Mouse (Mus musculus) liver, adult 2 months (tissue): ENCODE results near the gene Mei1. TPM values are rescaled to one million over a fixed set of nuclear protein-coding genes. Genes with fewer than 3 reads are reported as not detected.

Source experiments
- DNase-seq: peaks from one replicate; pipeline ENCODE4 v3.0.0-alpha.2; 2011; ENCODE audit warnings: low read depth, low spot score; ENCODE audit errors: extremely low read depth
- H3K27ac ChIP-seq: fragments of 200-500 bp; replicated peaks from 2 replicates; pipeline ENCODE4 v1.5.1; 2012; ENCODE audit warnings: low read depth, mild to moderate bottlenecking, control low read depth, inconsistent platforms, low read length; ENCODE audit not compliant: insufficient read depth
- H3K27me3 ChIP-seq: fragments of 200-500 bp; 2 replicates; pipeline ENCODE4 v1.6.1; 2012; ENCODE audit warnings: mild to moderate bottlenecking, moderate library complexity, low read length, inconsistent platforms; ENCODE audit not compliant: control insufficient read depth, insufficient read depth
- H3K36me3 ChIP-seq: fragments of 200-500 bp; 2 replicates; pipeline ENCODE4 v1.6.1; 2012; ENCODE audit warnings: low read length, inconsistent platforms; ENCODE audit not compliant: control insufficient read depth, insufficient read depth
- H3K4me1 ChIP-seq: fragments of 200-500 bp; 2 replicates; pipeline ENCODE4 v1.6.1; 2011; ENCODE audit warnings: low read length; ENCODE audit not compliant: control insufficient read depth, insufficient read depth
- H3K4me3 ChIP-seq: fragments of 200-500 bp; 2 replicates; pipeline ENCODE4 v1.5.1; 2011; ENCODE audit warnings: low read depth, mild to moderate bottlenecking, control low read depth, low read length, moderate library complexity; ENCODE audit not compliant: insufficient read depth
- H3K79me2 ChIP-seq: fragments of 200-500 bp; 2 replicates; pipeline ENCODE4 v1.6.1; 2012; ENCODE audit warnings: inconsistent platforms, mild to moderate bottlenecking, low read length, moderate library complexity; ENCODE audit not compliant: control insufficient read depth, insufficient read depth
- H3K9ac ChIP-seq: fragments of 200-500 bp; 2 replicates; pipeline ENCODE4 v1.6.1; 2012; ENCODE audit warnings: low read depth, mild to moderate bottlenecking, control low read depth, inconsistent platforms, low read length
- CTCF ChIP-seq: fragments of 200-500 bp; IDR thresholded peaks from 2 replicates; pipeline ENCODE4 v1.5.1; 2011; ENCODE audit warnings: low read depth, low read length, control low read depth
- POLR2A ChIP-seq: fragments of 200-500 bp; IDR thresholded peaks from 2 replicates; pipeline ENCODE4 v1.6.1; 2011; ENCODE audit warnings: low read length, control low read depth; ENCODE audit not compliant: insufficient read depth; ENCODE audit errors: extremely low read depth
- WGBS: fragments of 180-500 bp; shearing (Covaris S2); methylation state at CpG from one replicate; pipeline ENCODE4 v1.1.7; 2018; 5-methylcytosine and 5-hydroxymethylcytosine counted together
- polyA plus RNA-seq: library from polyadenylated mRNA; depleted of rRNA; stranded (reverse); fragments of >200 nt; gene quantifications from 2 replicates; pipeline ENCODE4 v1.2.3, GENCODE M21; 2012
- total RNA-seq: library from RNA; depleted of rRNA; stranded (reverse); fragments of >200 nt; gene quantifications from 2 replicates; pipeline ENCODE4 v1.2.3, GENCODE M21; 2014

Gene Mei1
- total and polyA plus RNA-seq, 2 experiments: not detected

GRCm38 (mm10) chr15:82144157-82144556 is 74.4 kb downstream of the Mei1 start:
- H3K4me3 ChIP-seq: no peak overlapping the region
- DNase-seq: peak; percentile 77
- H3K27ac ChIP-seq: peak overlapping the region; percentile 50
- no peaks in the 10 kb centered on the region for H3K36me3 ChIP-seq
- no peaks in the 10 kb centered on the region for H3K27me3 ChIP-seq
- peaks cover under 1% of the 10 kb centered on the region; the same call in 1 of the 2 replicates for H3K79me2 ChIP-seq
- 35% methylated on average over 5 of the region's 5 CpGs for WGBS
- H3K9ac ChIP-seq: no peak overlapping the region
- peaks cover 16% of the 10 kb centered on the region for H3K4me1 ChIP-seq
- TF ChIP-seq POLR2A (no peak), CTCF (no peak)

- TF ChIP-seq POLR2A: no peak
- no peak for TF ChIP-seq CTCF
- H3K79me2 ChIP-seq: peaks cover 4% of the 10 kb centered on the region; the same call in 1 of the 2 replicates
- H3K36me3 ChIP-seq: no peaks in the 10 kb centered on the region
- DNase-seq: no peak
- H3K9ac ChIP-seq: no peak overlapping the region
- no peak overlapping the region for H3K4me3 ChIP-seq
- 7% methylated on average over 2 of the region's 2 CpGs for WGBS
- no peak overlapping the region for H3K27ac ChIP-seq
- H3K27me3 ChIP-seq: no peaks in the 10 kb centered on the region
- H3K4me1 ChIP-seq: peaks cover 17% of the 10 kb centered on the region
These were observed 75.6 kb downstream of the Mei1 start for GRCm38 (mm10) chr15:82145408-82145807.

- TF ChIP-seq CTCF (no peak), POLR2A (no peak)
- peak overlapping the region; percentile 88 for H3K27ac ChIP-seq
- 41% methylated on average over 11 of the region's 11 CpGs for WGBS
- H3K27me3 ChIP-seq: no peaks in the 10 kb centered on the region
- no peak for DNase-seq
- H3K36me3 ChIP-seq: no peaks in the 10 kb centered on the region
- peaks cover 8% of the 10 kb centered on the region; the same call in 1 of the 2 replicates for H3K79me2 ChIP-seq
- peak overlapping the region; percentile 63 for H3K9ac ChIP-seq
- H3K4me3 ChIP-seq: no peak overlapping the region; the same call in 1 of the 2 replicates
- peaks cover 18% of the 10 kb centered on the region for H3K4me1 ChIP-seq
These were observed 76.3 kb downstream of the Mei1 start for GRCm38 (mm10) chr15:82145851-82146769.

GRCm38 (mm10) chr15:82146770-82147610 is 77.2 kb downstream of the Mei1 start, which contains the start of gene Srebf2:
Gene Srebf2 (plus strand): TSS chr15:82147181.
- peak within 1 kb of the TSS; percentile 92 for H3K9ac ChIP-seq
- H3K27me3 ChIP-seq: no peaks in the 10 kb centered on the region
- H3K4me1 ChIP-seq: peaks cover 18% of the 10 kb centered on the region
- WGBS: 1% methylated on average over 78 of the region's 79 CpGs
- H3K79me2 ChIP-seq: peaks cover 9% of the 10 kb centered on the region; the same call in 1 of the 2 replicates
- peak within 1 kb of the TSS; percentile 81 for H3K4me3 ChIP-seq
- H3K27ac ChIP-seq: peak within 1 kb of the TSS; percentile 88
- TF ChIP-seq CTCF: no peak
- peak; percentile 78 for TF ChIP-seq POLR2A
- DNase-seq: peak; percentile 96
- H3K36me3 ChIP-seq: no peaks in the 10 kb centered on the region

GRCm38 (mm10) chr15:82147611-82148111 is 77.9 kb downstream of the Mei1 start:
- H3K79me2 ChIP-seq: peaks cover 15% of the 10 kb centered on the region; the same call in 1 of the 2 replicates
- WGBS: under 1% methylated on average over 49 of the region's 50 CpGs
- no peaks in the 10 kb centered on the region for H3K36me3 ChIP-seq
- peak overlapping the region; percentile 92 for H3K9ac ChIP-seq
- no peak for TF ChIP-seq POLR2A
- 0 out of 2 replicates have a peak, but pooled peaks have one; percentile 14 for TF ChIP-seq CTCF
- peaks cover 18% of the 10 kb centered on the region for H3K4me1 ChIP-seq
- H3K27ac ChIP-seq: peak overlapping the region; percentile 74
- peak overlapping the region; percentile 81 for H3K4me3 ChIP-seq
- DNase-seq: no peak
- H3K27me3 ChIP-seq: no peaks in the 10 kb centered on the region
